Mouse (Mus musculus) liver, embryonic 11.5 days (tissue): ENCODE measurements at regions not wholly inside any gene's neighbourhood (a gene's known extent, or its start where the extent isn't known, plus 50 kb on each side); places are given as distances from the start of the nearest gene placed in this dataset.

ENCODE experiments used
- ATAC-seq: fragments of 200-750 bp; cut with Nextera tagmentation; replicated peaks from 2 replicates; pipeline ENCODE4 v1.8.0; 2017; ENCODE audit warnings: moderate number of reproducible peaks, mild to moderate bottlenecking, moderate TSS enrichment, moderate library complexity; ENCODE audit not compliant: low FRiP score
- DNase-seq: peaks from one replicate; pipeline ENCODE4 v3.0.0-alpha.2; 2017; ENCODE audit warnings: low spot score
- H3K27ac ChIP-seq: fragments of 300-500 bp; sonication (generic); 2 replicates; pipeline ENCODE4 v1.5.1; 2014; ENCODE audit warnings: mild to moderate bottlenecking, low read depth, low read length, control low read depth
- H3K27me3 ChIP-seq: fragments of 300-500 bp; sonication (generic); replicated peaks from 2 replicates; pipeline ENCODE4 v1.6.1; 2014; ENCODE audit warnings: low read length, mixed read lengths; ENCODE audit not compliant: control insufficient read depth, insufficient read depth
- H3K36me3 ChIP-seq: fragments of 300-500 bp; sonication (generic); 2 replicates; pipeline ENCODE4 v1.6.1; 2014; ENCODE audit warnings: mild to moderate bottlenecking, low read length, moderate library complexity, mixed read lengths; ENCODE audit not compliant: control insufficient read depth, insufficient read depth
- H3K4me1 ChIP-seq: fragments of 300-500 bp; sonication (generic); replicated peaks from 2 replicates; pipeline ENCODE4 v1.6.1; 2014; ENCODE audit warnings: low read length, mixed read lengths; ENCODE audit not compliant: control insufficient read depth, insufficient read depth
- H3K4me2 ChIP-seq: fragments of 300-500 bp; sonication (generic); 2 replicates; pipeline ENCODE4 v1.6.1; 2014; ENCODE audit warnings: mild to moderate bottlenecking, control low read depth, moderate library complexity
- H3K4me3 ChIP-seq: fragments of 300-500 bp; sonication (generic); 2 replicates; pipeline ENCODE4 v1.5.1; 2014; ENCODE audit warnings: low read depth, low read length, control low read depth
- H3K9ac ChIP-seq: fragments of 300-500 bp; sonication (generic); 2 replicates; pipeline ENCODE4 v1.6.1; 2014; ENCODE audit warnings: low read depth, low read length, control low read depth
- H3K9me3 ChIP-seq: fragments of 300-500 bp; sonication (generic); 2 replicates; pipeline ENCODE4 v1.6.1; 2016; ENCODE audit warnings: low read length, inconsistent platforms, mixed read lengths; ENCODE audit not compliant: control insufficient read depth
- WGBS: fragments of 180-500 bp; shearing (Covaris S2); extraction: QIAGEN DNeasy Blood & Tissue Kit; methylation state at CpG from one replicate; pipeline ENCODE4 v1.1.7; 2014; 5-methylcytosine and 5-hydroxymethylcytosine counted together

- no peak overlapping the region for H3K9ac ChIP-seq
- H3K4me1 ChIP-seq = no peaks in the 10 kb centered on the region
- WGBS = 48% methylated on average over 3 of the region's 3 CpGs
- no peak overlapping the region for H3K27ac ChIP-seq
- H3K4me3 ChIP-seq = no peak overlapping the region
- H3K9me3 ChIP-seq = no peaks in the 10 kb centered on the region
- no peak overlapping the region for H3K4me2 ChIP-seq
- no peaks in the 10 kb centered on the region for H3K36me3 ChIP-seq
- no peaks in the 10 kb centered on the region for H3K27me3 ChIP-seq
- DNase-seq (no peak), ATAC-seq (no peak)
Measured at GRCm38 (mm10) chr4:127591540-127591939, 233.6 kb upstream of the Gjb5 start.

- Histone ChIP-seq H3K9me3 (no peaks in the 10 kb centered on the region), H3K27me3 (no peaks in the 10 kb centered on the region), H3K4me3 (no peak overlapping the region), H3K9ac (no peak overlapping the region), H3K4me1 (no peaks in the 10 kb centered on the region), H3K4me2 (no peak overlapping the region), H3K27ac (no peak overlapping the region), H3K36me3 (no peaks in the 10 kb centered on the region)
- DNase-seq (no peak), ATAC-seq (no peak)
- WGBS = 70% methylated on average over 4 of the region's 4 CpGs
Measured at GRCm38 (mm10) chr4:127586822-127587221, 228.8 kb upstream of the Gjb5 start.

GRCm38 (mm10) chr4:127576521-127576920, 218.5 kb upstream of the Gjb5 start:
- DNase-seq (no peak), ATAC-seq (no peak)
- H3K4me2 ChIP-seq = no peak overlapping the region
- no peaks in the 10 kb centered on the region for H3K36me3 ChIP-seq
- H3K9ac ChIP-seq = no peak overlapping the region
- no peaks in the 10 kb centered on the region for H3K4me1 ChIP-seq
- no peak overlapping the region for H3K27ac ChIP-seq
- no peaks in the 10 kb centered on the region for H3K27me3 ChIP-seq
- no peaks in the 10 kb centered on the region for H3K9me3 ChIP-seq
- 80% methylated on average over 3 of the region's 3 CpGs for WGBS
- no peak overlapping the region for H3K4me3 ChIP-seq

GRCm38 (mm10) chr4:127562602-127563001, 204.6 kb upstream of the Gjb5 start:
- no peak for DNase-seq
- Histone ChIP-seq H3K9me3 (no peaks in the 10 kb centered on the region), H3K9ac (no peak overlapping the region), H3K36me3 (no peaks in the 10 kb centered on the region), H3K4me1 (no peaks in the 10 kb centered on the region), H3K27ac (no peak overlapping the region), H3K4me2 (no peak overlapping the region), H3K4me3 (no peak overlapping the region), H3K27me3 (no peaks in the 10 kb centered on the region)
- WGBS = 80% methylated on average over 5 of the region's 5 CpGs
- ATAC-seq = no peak

- DNase-seq (no peak), ATAC-seq (no peak)
- H3K4me3 ChIP-seq = no peak overlapping the region
- H3K27ac ChIP-seq = no peak overlapping the region
- no peaks in the 10 kb centered on the region for H3K36me3 ChIP-seq
- H3K9ac ChIP-seq = no peak overlapping the region
- H3K4me2 ChIP-seq = no peak overlapping the region
- H3K9me3 ChIP-seq = no peaks in the 10 kb centered on the region
- WGBS = 60% methylated on average over 7 of the region's 7 CpGs
- H3K4me1 ChIP-seq = no peaks in the 10 kb centered on the region
- H3K27me3 ChIP-seq = no peaks in the 10 kb centered on the region
Measured at GRCm38 (mm10) chr4:127558572-127558971, 200.6 kb upstream of the Gjb5 start.

GRCm38 (mm10) chr4:127552456-127553225, 194.7 kb upstream of the Gjb5 start:
- WGBS = 68% methylated on average over 12 of the region's 12 CpGs
- Histone ChIP-seq H3K4me1 (no peaks in the 10 kb centered on the region), H3K36me3 (no peaks in the 10 kb centered on the region), H3K27me3 (no peaks in the 10 kb centered on the region), H3K27ac (no peak overlapping the region), H3K9me3 (no peaks in the 10 kb centered on the region), H3K4me3 (no peak overlapping the region), H3K9ac (no peak overlapping the region), H3K4me2 (no peak overlapping the region)
- DNase-seq = no peak
- no peak for ATAC-seq

- Histone ChIP-seq H3K9ac (no peak overlapping the region), H3K27ac (no peak overlapping the region), H3K27me3 (no peaks in the 10 kb centered on the region), H3K4me2 (no peak overlapping the region), H3K4me1 (no peaks in the 10 kb centered on the region), H3K36me3 (no peaks in the 10 kb centered on the region), H3K9me3 (no peaks in the 10 kb centered on the region), H3K4me3 (no peak overlapping the region)
- DNase-seq = no peak
- no peak for ATAC-seq
- 39% methylated on average over 12 of the region's 12 CpGs for WGBS
Measured at GRCm38 (mm10) chr4:127549581-127549980, 191.6 kb upstream of the Gjb5 start.

- Histone ChIP-seq H3K36me3 (no peaks in the 10 kb centered on the region), H3K9ac (no peak overlapping the region), H3K4me2 (no peak overlapping the region), H3K4me1 (no peaks in the 10 kb centered on the region), H3K9me3 (no peaks in the 10 kb centered on the region), H3K4me3 (no peak overlapping the region), H3K27ac (no peak overlapping the region), H3K27me3 (no peaks in the 10 kb centered on the region)
- WGBS = 63% methylated on average over 6 of the region's 6 CpGs
- no peak for ATAC-seq
- no peak for DNase-seq
Measured at GRCm38 (mm10) chr4:127549018-127549417, 191.0 kb upstream of the Gjb5 start.

GRCm38 (mm10) chr4:127545106-127545505, 187.1 kb upstream of the Gjb5 start:
- no peak for DNase-seq
- ATAC-seq = no peak
- Histone ChIP-seq H3K27ac (no peak overlapping the region), H3K27me3 (no peaks in the 10 kb centered on the region), H3K9me3 (no peaks in the 10 kb centered on the region), H3K4me3 (no peak overlapping the region), H3K4me1 (no peaks in the 10 kb centered on the region), H3K9ac (no peak overlapping the region), H3K36me3 (no peaks in the 10 kb centered on the region), H3K4me2 (no peak overlapping the region)
- 78% methylated on average over 6 of the region's 6 CpGs for WGBS
